Mouse (Mus musculus) midbrain, embryonic 11.5 days (tissue): ENCODE results near the gene Thbs2. TPM values are rescaled to one million over a fixed set of nuclear protein-coding genes. Genes with fewer than 3 reads are reported as not detected.
"Not testable (repeated sequence)": the region's sequence is repeated elsewhere in the genome, so short reads cannot be mapped to it uniquely, and the experiment has no call there.

Experiments used
- ATAC-seq: fragments of 200-750 bp; cut with Nextera tagmentation; 2 replicates; pipeline ENCODE4 v1.8.0; 2017; ENCODE audit warnings: moderate TSS enrichment, moderate library complexity; ENCODE audit not compliant: low FRiP score
- DNase-seq: peaks from one replicate; pipeline ENCODE4 v3.0.0; 2015; ENCODE audit warnings: low spot score; ENCODE audit errors: missing footprints
- H3K27ac ChIP-seq: fragments of 300-500 bp; sonication (generic); 2 replicates; pipeline ENCODE4 v1.5.1; 2014; ENCODE audit warnings: low read depth, low read length
- H3K27me3 ChIP-seq: fragments of 300-500 bp; sonication (generic); 2 replicates; pipeline ENCODE4 v1.6.1; 2014; ENCODE audit warnings: mild to moderate bottlenecking, low read length, moderate library complexity, mixed read lengths; ENCODE audit not compliant: control insufficient read depth, insufficient read depth
- H3K36me3 ChIP-seq: fragments of 300-500 bp; sonication (generic); 2 replicates; pipeline ENCODE4 v1.6.1; 2014; ENCODE audit warnings: mild to moderate bottlenecking, low read length, moderate library complexity, mixed read lengths; ENCODE audit not compliant: control insufficient read depth, insufficient read depth
- H3K4me1 ChIP-seq: fragments of 300-500 bp; sonication (generic); 2 replicates; pipeline ENCODE4 v1.6.1; 2014; ENCODE audit warnings: low read length; ENCODE audit not compliant: control insufficient read depth, insufficient read depth
- H3K4me2 ChIP-seq: fragments of 300-500 bp; sonication (generic); 2 replicates; pipeline ENCODE4 v1.6.1; 2014; ENCODE audit warnings: mild to moderate bottlenecking, moderate library complexity
- H3K4me3 ChIP-seq: fragments of 300-500 bp; sonication (generic); 2 replicates; pipeline ENCODE4 v1.5.1; 2014; ENCODE audit warnings: low read depth, low read length
- H3K9ac ChIP-seq: fragments of 300-500 bp; sonication (generic); 2 replicates; pipeline ENCODE4 v1.6.1; 2014; ENCODE audit warnings: low read length
- H3K9me3 ChIP-seq: fragments of 300-500 bp; sonication (generic); 2 replicates; pipeline ENCODE4 v1.6.1; 2016; ENCODE audit warnings: low read length; ENCODE audit not compliant: control insufficient read depth
- WGBS: fragments of 180-500 bp; shearing (Covaris S2); extraction: QIAGEN DNeasy Blood & Tissue Kit; methylation state at CpG from one replicate; pipeline ENCODE4 v1.1.7; 2014; 5-methylcytosine and 5-hydroxymethylcytosine counted together
- polyA plus RNA-seq: library from polyadenylated mRNA; unstranded; fragments of >200 nt; fragmentation: Nextera tagmentation; extraction: Ambion mirVana; gene quantifications from 2 replicates; pipeline ENCODE4 v1.2.1, GENCODE M21; 2014

The Thbs2 gene
- polyA plus RNA-seq, 1 experiment from 2014 or later: 9.0 TPM

GRCm38 (mm10) chr17:14627828-14628338, 66.2 kb downstream of the Thbs2 start:
- H3K9ac ChIP-seq: no peak overlapping the region
- H3K4me2 ChIP-seq: no peak overlapping the region
- no peaks in the 10 kb centered on the region for H3K4me1 ChIP-seq
- no peak overlapping the region for H3K4me3 ChIP-seq
- no peak for ATAC-seq
- H3K9me3 ChIP-seq: no peaks in the 10 kb centered on the region
- H3K36me3 ChIP-seq: no peaks in the 10 kb centered on the region
- WGBS: 85% methylated on average over 12 of the region's 12 CpGs
- H3K27me3 ChIP-seq: no peaks in the 10 kb centered on the region
- no peak overlapping the region for H3K27ac ChIP-seq
- DNase-seq: no peak

- 57% methylated on average over 8 of the region's 8 CpGs for WGBS
Measured at GRCm38 (mm10) chr17:14624433-14624832, 69.6 kb downstream of the Thbs2 start.

GRCm38 (mm10) chr17:14621006-14621405, 73.0 kb downstream of the Thbs2 start:
- not testable (repeated sequence) for H3K27me3 ChIP-seq, DNase-seq, H3K4me1 ChIP-seq, H3K4me2 ChIP-seq, H3K9me3 ChIP-seq, H3K4me3 ChIP-seq, H3K36me3 ChIP-seq, ATAC-seq, H3K9ac ChIP-seq, H3K27ac ChIP-seq

More at GRCm38 (mm10) chr17:14624433-14624832, 69.6 kb downstream of the Thbs2 start:
- DNase-seq: no peak
- no peaks in the 10 kb centered on the region for H3K4me1 ChIP-seq
- H3K4me3 ChIP-seq: no peak overlapping the region
- no peak for ATAC-seq
- no peak overlapping the region for H3K9ac ChIP-seq
- no peaks in the 10 kb centered on the region for H3K27me3 ChIP-seq
- no peak overlapping the region for H3K4me2 ChIP-seq
- no peak overlapping the region for H3K27ac ChIP-seq
- H3K9me3 ChIP-seq: no peaks in the 10 kb centered on the region
- no peaks in the 10 kb centered on the region for H3K36me3 ChIP-seq

GRCm38 (mm10) chr17:14620037-14620436, 74.0 kb downstream of the Thbs2 start:
- 77% methylated on average over 3 of the region's 3 CpGs for WGBS
- ATAC-seq: no peak
- no peak for DNase-seq

GRCm38 (mm10) chr17:14619038-14619437, 75.0 kb downstream of the Thbs2 start:
- Histone ChIP-seq H3K4me3 (no peak overlapping the region), H3K27ac (no peak overlapping the region), H3K27me3 (no peaks in the 10 kb centered on the region), H3K4me2 (no peak overlapping the region), H3K9ac (no peak overlapping the region), H3K4me1 (no peaks in the 10 kb centered on the region), H3K36me3 (no peaks in the 10 kb centered on the region; the same call in 1 of the 2 replicates), H3K9me3 (no peaks in the 10 kb centered on the region)
- DNase-seq (no peak), ATAC-seq (no peak)
- WGBS: 81% methylated on average over 4 of the region's 4 CpGs

More at GRCm38 (mm10) chr17:14620037-14620436, 74.0 kb downstream of the Thbs2 start:
- H3K4me1 ChIP-seq: no peaks in the 10 kb centered on the region
- H3K4me2 ChIP-seq: no peak overlapping the region
- no peaks in the 10 kb centered on the region for H3K9me3 ChIP-seq
- H3K27ac ChIP-seq: no peak overlapping the region
- H3K9ac ChIP-seq: no peak overlapping the region
- H3K36me3 ChIP-seq: no peaks in the 10 kb centered on the region; the same call in 1 of the 2 replicates
- H3K4me3 ChIP-seq: no peak overlapping the region
- no peaks in the 10 kb centered on the region for H3K27me3 ChIP-seq

Other genes with a start within 250 kb of the Thbs2 start
- gene Wdr27, start 248.9 kb upstream of the Thbs2 start, polyA plus RNA-seq: 5.1 and 8.2 TPM in 2 replicates
- 33.3 and 36.0 TPM in 2 replicates for gene 1600012H06Rik, start 248.9 kb upstream of the Thbs2 start, polyA plus RNA-seq